Mouse (Mus musculus) midbrain, embryonic 13.5 days (tissue): ENCODE results near the gene Wdr73. TPM values are rescaled to one million over a fixed set of nuclear protein-coding genes. Genes with fewer than 3 reads are reported as not detected.

Experiments used
- ATAC-seq: fragments of 200-750 bp; cut with Nextera tagmentation; 2 replicates; pipeline ENCODE4 v1.8.0; 2017; ENCODE audit warnings: mild to moderate bottlenecking, moderate TSS enrichment, moderate library complexity
- H3K27ac ChIP-seq: fragments of 300-500 bp; sonication (generic); 2 replicates; pipeline ENCODE4 v1.5.1; 2015; ENCODE audit warnings: inconsistent platforms, mild to moderate bottlenecking, moderate library complexity
- H3K27me3 ChIP-seq: fragments of 300-500 bp; sonication (generic); 2 replicates; pipeline ENCODE4 v1.6.1; 2015; ENCODE audit warnings: mild to moderate bottlenecking, inconsistent platforms
- H3K36me3 ChIP-seq: fragments of 300-500 bp; sonication (generic); 2 replicates; pipeline ENCODE4 v1.6.1; 2015; ENCODE audit warnings: mild to moderate bottlenecking, inconsistent platforms
- H3K4me1 ChIP-seq: fragments of 300-500 bp; sonication (generic); replicated peaks from 2 replicates; pipeline ENCODE4 v1.6.1; 2015; ENCODE audit warnings: inconsistent platforms
- H3K4me2 ChIP-seq: fragments of 300-500 bp; sonication (generic); replicated peaks from 2 replicates; pipeline ENCODE4 v1.6.1; 2015; ENCODE audit warnings: moderate library complexity, mild to moderate bottlenecking, inconsistent platforms
- H3K4me3 ChIP-seq: fragments of 300-500 bp; sonication (generic); replicated peaks from 2 replicates; pipeline ENCODE4 v1.5.1; 2015; ENCODE audit warnings: mild to moderate bottlenecking, inconsistent platforms
- H3K9ac ChIP-seq: fragments of 300-500 bp; sonication (generic); replicated peaks from 2 replicates; pipeline ENCODE4 v1.6.1; 2015; ENCODE audit warnings: mild to moderate bottlenecking, inconsistent platforms
- H3K9me3 ChIP-seq: fragments of 300-500 bp; sonication (generic); 2 replicates; pipeline ENCODE4 v1.6.1; 2016; ENCODE audit warnings: mild to moderate bottlenecking, inconsistent platforms
- WGBS: fragments of 180-500 bp; shearing (Covaris S2); methylation state at CpG from one replicate; pipeline ENCODE4 v1.1.7; 2015; 5-methylcytosine and 5-hydroxymethylcytosine counted together
- polyA plus RNA-seq: library from polyadenylated mRNA; unstranded; fragments of >200 nt; fragmentation: Nextera tagmentation; extraction: Ambion mirVana; gene quantifications from 2 replicates; pipeline ENCODE4 v1.2.1, GENCODE M21; 2015

Wdr73 gene
- polyA plus RNA-seq, 1 experiment from 2014 or later, result 44.3 TPM

DNA sequence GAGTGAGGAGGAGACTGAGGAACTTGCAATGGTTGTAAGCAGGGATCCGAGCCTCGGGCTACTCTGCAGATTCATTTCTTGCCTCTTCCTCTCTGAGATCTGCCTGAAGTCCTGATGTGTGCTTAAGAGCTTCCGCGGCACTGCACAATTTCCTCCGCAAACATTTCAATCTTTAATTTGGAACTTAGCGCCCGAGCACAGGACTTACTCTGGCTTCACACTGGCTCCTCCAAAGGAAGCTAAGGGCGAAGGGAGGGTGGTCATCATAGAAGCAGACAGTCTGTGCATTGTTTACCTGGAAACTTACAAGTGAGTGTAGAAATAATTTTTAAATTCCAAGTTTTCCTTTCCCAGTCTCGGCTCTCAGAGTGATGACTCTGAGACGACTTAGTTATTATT lies 54.8 kb downstream of the Wdr73 start:
- no peak overlapping the region for H3K9ac ChIP-seq
- no peak for ATAC-seq
- H3K27ac ChIP-seq, result no peak overlapping the region
- no peak overlapping the region for H3K4me2 ChIP-seq
- H3K36me3 ChIP-seq, result no peaks in the 10 kb centered on the region
- WGBS, result 91% methylated on average over 10 of the region's 10 CpGs
- 0 out of 2 replicates have a peak, but pooled peaks cover 2% of the 10 kb centered on the region for H3K27me3 ChIP-seq
- H3K9me3 ChIP-seq, result no peaks in the 10 kb centered on the region
- no peaks in the 10 kb centered on the region for H3K4me1 ChIP-seq
- no peak overlapping the region for H3K4me3 ChIP-seq

DNA sequence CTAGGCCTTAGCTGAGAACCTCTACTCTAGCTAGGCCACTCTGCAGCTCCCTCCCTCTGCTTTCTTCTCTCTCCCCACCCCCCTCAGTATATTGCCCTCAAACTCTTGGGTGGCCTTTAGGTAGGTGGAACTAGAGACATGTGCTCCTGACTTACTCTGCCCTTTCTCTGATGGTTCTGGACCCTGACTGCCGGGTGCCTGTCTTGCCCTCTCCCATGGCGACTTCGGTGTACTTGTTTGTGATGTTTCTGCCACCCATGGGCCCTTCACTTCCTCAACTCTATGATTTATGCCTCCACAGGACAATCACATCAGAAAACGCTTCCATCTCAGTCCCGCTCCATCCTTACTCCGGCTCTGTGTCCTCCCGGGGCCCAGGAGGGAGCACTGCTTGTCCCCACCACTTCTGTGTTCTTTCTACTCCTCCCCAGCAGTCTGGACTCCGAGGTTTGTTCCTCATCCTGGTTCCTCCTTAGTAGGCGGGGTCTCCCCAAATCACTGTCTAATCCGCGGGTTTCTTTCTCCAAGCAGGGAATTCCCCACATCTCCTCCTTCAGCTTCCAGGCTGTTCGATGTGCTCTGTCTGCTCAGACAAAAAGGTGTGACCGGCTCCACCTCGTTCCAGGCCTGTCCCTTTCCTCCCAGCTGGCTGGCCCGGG lies 55.3 kb downstream of the Wdr73 start:
- Histone ChIP-seq H3K27me3 (0 out of 2 replicates have a peak, but pooled peaks cover under 1% of the 10 kb centered on the region), H3K4me1 (no peaks in the 10 kb centered on the region), H3K4me2 (no peak overlapping the region), H3K27ac (no peak overlapping the region), H3K9ac (no peak overlapping the region), H3K4me3 (no peak overlapping the region), H3K9me3 (no peaks in the 10 kb centered on the region), H3K36me3 (no peaks in the 10 kb centered on the region)
- 76% methylated on average over 15 of the region's 15 CpGs for WGBS
- no peak for ATAC-seq

DNA sequence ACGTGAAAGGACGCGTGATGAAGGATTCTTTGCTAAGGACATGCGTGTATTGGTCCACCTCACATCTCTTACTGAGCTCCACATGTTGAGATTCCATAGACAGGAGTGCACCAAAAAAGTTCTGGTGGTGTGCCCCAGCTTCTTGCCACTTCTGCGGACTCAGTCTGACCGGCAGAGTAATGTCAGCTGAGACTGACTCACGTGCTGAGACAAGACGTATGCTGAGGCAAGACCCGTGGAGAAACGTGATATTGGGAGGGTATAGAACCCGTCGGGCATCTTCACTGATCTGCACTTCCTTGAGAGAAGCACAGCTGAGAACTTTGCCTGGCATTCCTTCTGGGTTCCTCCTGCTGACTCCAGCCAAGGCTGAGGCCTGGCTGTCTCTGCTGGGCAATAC lies 56.4 kb downstream of the Wdr73 start:
- Histone ChIP-seq H3K9me3 (no peaks in the 10 kb centered on the region), H3K4me3 (no peak overlapping the region), H3K4me2 (no peak overlapping the region), H3K4me1 (no peaks in the 10 kb centered on the region), H3K27me3 (no peaks in the 10 kb centered on the region), H3K9ac (no peak overlapping the region), H3K27ac (no peak overlapping the region), H3K36me3 (no peaks in the 10 kb centered on the region)
- WGBS, result 95% methylated on average over 12 of the region's 12 CpGs
- ATAC-seq, result no peak

DNA sequence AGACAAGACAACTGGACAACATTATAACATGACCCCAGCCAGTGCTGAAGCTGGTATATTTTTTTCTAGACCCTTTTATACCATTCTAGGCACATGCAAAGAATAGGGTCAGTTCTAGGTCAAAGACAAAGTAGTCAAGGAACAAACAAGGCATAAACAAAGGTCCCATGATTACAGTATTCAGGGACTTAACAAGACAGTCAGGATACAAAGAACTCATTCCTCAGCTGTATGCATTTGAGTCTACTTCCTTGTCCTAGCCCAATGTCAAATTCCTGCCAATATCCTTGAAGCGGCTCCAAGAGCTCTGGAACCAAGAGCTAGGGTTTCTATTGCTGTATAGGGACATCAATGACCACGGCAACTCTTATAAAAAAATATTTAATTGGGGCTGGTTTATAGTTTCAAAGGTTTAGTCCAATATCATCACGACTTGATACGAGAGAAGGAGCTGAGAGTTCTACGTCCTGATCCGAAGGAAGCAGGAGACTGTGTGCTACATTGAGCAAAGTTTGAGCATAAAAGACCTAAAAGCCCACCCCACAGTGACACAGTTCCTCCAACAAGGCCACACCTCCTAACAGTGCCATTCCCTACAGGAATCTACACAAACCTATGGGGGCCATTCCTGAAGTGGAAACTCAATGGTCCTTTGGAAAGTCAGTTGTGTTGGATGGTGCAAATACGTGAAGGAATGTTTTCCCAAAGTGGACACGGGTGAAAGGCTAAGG lies 57.0 kb downstream of the Wdr73 start:
- ATAC-seq, result no peak
- H3K4me1 ChIP-seq, result no peaks in the 10 kb centered on the region
- 94% methylated on average over 8 of the region's 8 CpGs for WGBS

DNA sequence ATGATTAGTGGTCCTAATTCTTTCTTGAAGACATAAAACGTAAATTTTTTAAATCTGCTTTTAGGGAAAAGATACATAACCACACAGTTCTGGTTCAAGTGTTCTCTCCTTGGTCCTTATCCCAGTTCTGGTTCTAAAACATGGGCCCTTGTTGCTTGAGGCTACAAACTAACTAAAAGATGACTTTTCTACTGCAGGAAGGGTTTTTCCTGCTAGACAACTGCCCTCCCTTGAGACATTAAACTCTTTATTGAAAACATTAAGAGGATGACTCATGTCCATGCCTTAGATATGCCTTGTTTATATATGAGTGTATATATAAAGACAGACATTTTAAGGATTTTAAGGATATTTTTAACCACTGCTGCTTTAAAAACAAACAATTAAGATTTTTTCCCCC lies 57.9 kb downstream of the Wdr73 start:
- Histone ChIP-seq H3K4me2 (no peak overlapping the region), H3K9me3 (no peaks in the 10 kb centered on the region), H3K36me3 (no peaks in the 10 kb centered on the region), H3K9ac (no peak overlapping the region), H3K27ac (no peak overlapping the region), H3K27me3 (no peaks in the 10 kb centered on the region), H3K4me3 (no peak overlapping the region), H3K4me1 (no peaks in the 10 kb centered on the region)
- no peak for ATAC-seq
- WGBS, result 87% methylated on average over 1 of the region's 1 CpGs

More for the DNA sequence above, 57.0 kb downstream of the Wdr73 start:
- no peak overlapping the region for H3K9ac ChIP-seq
- no peaks in the 10 kb centered on the region for H3K27me3 ChIP-seq
- no peaks in the 10 kb centered on the region for H3K9me3 ChIP-seq
- no peak overlapping the region for H3K27ac ChIP-seq
- H3K36me3 ChIP-seq, result no peaks in the 10 kb centered on the region
- no peak overlapping the region for H3K4me3 ChIP-seq
- no peak overlapping the region for H3K4me2 ChIP-seq

DNA sequence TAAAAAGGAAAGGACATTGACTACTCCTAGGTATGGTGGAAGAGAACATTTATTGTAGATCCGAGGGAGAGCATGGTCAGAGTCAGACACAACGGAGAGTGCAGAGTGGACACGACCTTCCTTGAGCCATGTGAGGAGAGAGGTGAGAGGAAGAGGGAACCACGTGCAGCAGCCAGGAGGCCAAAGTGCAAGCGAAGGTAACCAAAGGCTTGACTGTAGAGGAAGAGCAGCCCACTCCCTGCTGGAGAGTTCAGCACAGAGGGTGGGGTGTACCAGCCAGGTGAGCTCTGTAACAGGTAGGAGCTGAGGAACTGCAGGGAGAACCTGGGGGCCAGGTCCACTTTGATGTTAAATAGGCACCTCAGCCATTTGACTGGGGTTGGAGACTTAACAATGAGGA lies 58.9 kb downstream of the Wdr73 start:
- H3K4me2 ChIP-seq, result no peak overlapping the region
- H3K27me3 ChIP-seq, result no peaks in the 10 kb centered on the region
- 77% methylated on average over 5 of the region's 5 CpGs for WGBS
- H3K9me3 ChIP-seq, result no peaks in the 10 kb centered on the region
- ATAC-seq, result no peak
- no peaks in the 10 kb centered on the region for H3K4me1 ChIP-seq
- H3K4me3 ChIP-seq, result no peak overlapping the region
- no peak overlapping the region for H3K9ac ChIP-seq
- no peaks in the 10 kb centered on the region for H3K36me3 ChIP-seq
- H3K27ac ChIP-seq, result no peak overlapping the region

DNA sequence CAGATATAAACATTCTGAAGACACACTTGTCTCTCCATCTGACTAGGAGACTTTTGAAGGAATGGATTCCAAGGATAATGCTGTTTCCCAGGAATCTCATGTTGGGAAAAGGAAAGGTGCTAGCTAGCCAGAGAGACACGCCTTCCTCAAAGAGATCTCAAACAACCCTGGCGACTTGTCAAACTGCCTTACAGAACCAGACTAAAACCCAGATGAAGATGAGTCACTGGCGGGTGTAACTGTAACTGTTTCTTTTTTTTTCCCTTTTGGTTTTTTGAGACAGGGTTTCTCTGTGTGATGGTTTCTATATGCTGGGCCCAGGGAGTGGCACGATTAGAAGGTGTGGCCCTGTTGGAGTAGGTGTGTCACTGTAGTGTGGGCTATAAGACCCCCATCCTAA lies 60.1 kb downstream of the Wdr73 start:
- no peaks in the 10 kb centered on the region for H3K9me3 ChIP-seq
- no peak overlapping the region for H3K4me2 ChIP-seq
- no peaks in the 10 kb centered on the region for H3K4me1 ChIP-seq
- H3K9ac ChIP-seq, result no peak overlapping the region
- H3K27ac ChIP-seq, result no peak overlapping the region
- no peaks in the 10 kb centered on the region for H3K36me3 ChIP-seq
- no peak for ATAC-seq
- no peaks in the 10 kb centered on the region for H3K27me3 ChIP-seq
- no peak overlapping the region for H3K4me3 ChIP-seq
- 83% methylated on average over 4 of the region's 4 CpGs for WGBS

Other genes starting within 250 kb of the Wdr73 start
- 12.4 and 13.1 TPM in 2 replicates for gene Crtc3, start 212.4 kb downstream of the Wdr73 start, polyA plus RNA-seq
- gene Iqgap1, start 75.3 kb downstream of the Wdr73 start, polyA plus RNA-seq, result 19.9 and 21.7 TPM in 2 replicates
- gene Zscan2, start 40.3 kb downstream of the Wdr73 start, polyA plus RNA-seq, result 6.1 and 6.6 TPM in 2 replicates
- gene Nmb, start 3.8 kb upstream of the Wdr73 start, polyA plus RNA-seq, result 6.3 and 6.6 TPM in 2 replicates
- 162 and 181 TPM in 2 replicates for gene Sec11a, start 46.5 kb upstream of the Wdr73 start, polyA plus RNA-seq
- 7.4 and 8.8 TPM in 2 replicates for gene Zfp592, start 92.4 kb upstream of the Wdr73 start, polyA plus RNA-seq
- 0.04 and 0.08 TPM in 2 replicates for gene Alpk3, start 156.3 kb upstream of the Wdr73 start, polyA plus RNA-seq
- not detected in 2 replicates for gene Slc28a1, start 213.5 kb upstream of the Wdr73 start, polyA plus RNA-seq